Mouse (Mus musculus): Measurements from ENCODE around the gene Col6a4. TPM values are rescaled to one million over a fixed set of nuclear protein-coding genes. Genes with fewer than 3 reads are reported as not detected.

Gene Col6a4
- polyA plus RNA-seq, 1 experiment from 2014 or later = 1.2 TPM

- ATAC-seq (ENCODE audit: low FRiP score) = no peak
- Histone ChIP-seq H3K36me3 (no peaks in the 10 kb centered on the region), H3K27me3 (replicated peaks) (0 out of 2 replicates have a peak, but pooled peaks cover 9% of the 10 kb centered on the region), H3K4me1 (0 out of 2 replicates have a peak, but pooled peaks cover 4% of the 10 kb centered on the region), H3K4me3 (replicated peaks) (no peak overlapping the region), H3K4me2 (no peak overlapping the region), H3K9me3 (replicated peaks) (no peaks in the 10 kb centered on the region), H3K27ac (replicated peaks) (peak overlapping the region; percentile 39; the same call in 1 of the 2 replicates), H3K9ac (replicated peaks) (no peak overlapping the region)
- WGBS = 30% methylated on average over 10 of the region's 10 CpGs
Observed at GRCm38 (mm10) chr9:106112770-106113423, 16.3 kb upstream of the Col6a4 start.

DNA sequence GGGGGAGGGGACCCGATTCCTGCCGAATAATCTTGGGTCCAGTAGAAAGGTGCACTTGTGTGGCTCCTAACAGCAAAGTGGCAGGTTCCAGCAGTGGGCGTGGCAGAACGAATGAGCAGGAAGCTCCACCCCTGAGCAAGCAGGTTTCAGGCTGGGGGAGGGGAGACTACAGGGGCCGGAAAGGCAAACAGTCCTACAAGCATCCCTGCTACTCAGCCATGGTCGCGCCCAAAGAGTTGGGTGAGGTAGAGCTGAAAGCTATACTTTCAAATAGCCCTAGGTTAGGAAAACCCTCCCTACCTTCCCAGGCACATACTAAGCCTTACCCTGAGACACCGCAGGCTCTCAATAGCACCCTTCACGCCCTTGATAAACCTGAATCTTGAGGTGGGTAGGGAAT lies 9.7 kb upstream of the Col6a4 start:
- H3K27ac ChIP-seq (replicated peaks) = no peak overlapping the region
- H3K4me1 ChIP-seq = no peaks in the 10 kb centered on the region
- 89% methylated on average over 9 of the region's 9 CpGs for WGBS
- no peak for ATAC-seq (ENCODE audit: low FRiP score)
- H3K4me2 ChIP-seq = no peak overlapping the region
- no peak overlapping the region for H3K9ac ChIP-seq (replicated peaks)
- H3K27me3 ChIP-seq (replicated peaks) = no peaks in the 10 kb centered on the region
- no peaks in the 10 kb centered on the region for H3K9me3 ChIP-seq (replicated peaks)
- no peak overlapping the region for H3K4me3 ChIP-seq (replicated peaks)
- H3K36me3 ChIP-seq = no peaks in the 10 kb centered on the region

- Histone ChIP-seq H3K9ac (replicated peaks) (no peak overlapping the region), H3K36me3 (no peaks in the 10 kb centered on the region), H3K4me3 (replicated peaks) (no peak overlapping the region), H3K4me2 (no peak overlapping the region), H3K9me3 (replicated peaks) (no peaks in the 10 kb centered on the region), H3K4me1 (no peaks in the 10 kb centered on the region), H3K27ac (replicated peaks) (no peak overlapping the region), H3K27me3 (replicated peaks) (no peaks in the 10 kb centered on the region)
- WGBS = 48% methylated on average over 7 of the region's 7 CpGs
- no peak for ATAC-seq (ENCODE audit: low FRiP score)
Observed at GRCm38 (mm10) chr9:106104401-106104800, 7.8 kb upstream of the Col6a4 start.

DNA sequence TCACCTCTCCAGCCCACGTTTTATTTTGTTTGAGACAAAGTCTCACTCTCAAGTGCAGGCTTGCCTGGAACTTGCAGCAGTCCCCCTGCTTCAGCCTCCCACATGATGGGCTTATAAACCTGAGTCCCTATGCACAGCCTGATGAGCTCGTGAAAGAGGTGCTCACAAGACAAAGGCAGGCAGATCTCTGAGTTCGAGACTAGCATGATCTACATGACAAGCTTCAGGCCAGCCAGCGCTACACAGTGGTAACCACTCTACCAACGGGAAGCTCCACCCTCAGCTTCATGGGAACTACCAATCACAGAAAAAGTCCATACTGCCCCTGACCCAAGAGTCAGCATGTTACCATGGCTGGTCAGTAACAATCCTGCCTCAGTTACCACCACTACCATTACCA lies 4.6 kb upstream of the Col6a4 start:
- Histone ChIP-seq H3K4me2 (no peak overlapping the region), H3K36me3 (no peaks in the 10 kb centered on the region), H3K27ac (replicated peaks) (no peak overlapping the region), H3K4me1 (no peaks in the 10 kb centered on the region), H3K27me3 (replicated peaks) (no peaks in the 10 kb centered on the region), H3K4me3 (replicated peaks) (no peak overlapping the region), H3K9ac (replicated peaks) (no peak overlapping the region), H3K9me3 (replicated peaks) (no peaks in the 10 kb centered on the region)
- no peak for ATAC-seq (ENCODE audit: low FRiP score)
- 73% methylated on average over 5 of the region's 5 CpGs for WGBS

DNA sequence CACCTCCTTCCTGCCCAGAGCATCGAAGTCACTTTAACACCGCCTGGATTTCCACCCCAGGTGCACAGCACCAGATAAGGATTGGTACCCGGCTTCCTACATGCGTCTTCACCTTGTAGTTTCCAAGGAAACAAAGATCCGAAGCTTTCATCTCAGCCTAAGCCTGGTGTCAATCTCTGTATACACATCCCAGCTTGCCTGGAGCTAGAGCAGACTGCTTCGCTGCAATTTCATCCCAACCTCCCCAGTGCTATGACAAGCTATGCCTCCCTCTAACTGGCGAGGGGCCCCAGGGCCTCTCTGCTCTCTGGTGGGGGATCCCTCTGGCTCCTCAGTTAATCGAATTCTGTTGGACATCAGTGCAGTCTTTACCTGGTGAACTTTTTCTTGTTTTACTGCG lies 3.7 kb upstream of the Col6a4 start:
- 81% methylated on average over 9 of the region's 9 CpGs for WGBS
- H3K9ac ChIP-seq (replicated peaks) = no peak overlapping the region
- H3K4me2 ChIP-seq = no peak overlapping the region
- H3K36me3 ChIP-seq = no peaks in the 10 kb centered on the region
- no peaks in the 10 kb centered on the region for H3K4me1 ChIP-seq
- H3K9me3 ChIP-seq (replicated peaks) = no peaks in the 10 kb centered on the region
- no peaks in the 10 kb centered on the region for H3K27me3 ChIP-seq (replicated peaks)
- H3K4me3 ChIP-seq (replicated peaks) = no peak overlapping the region
- H3K27ac ChIP-seq (replicated peaks) = no peak overlapping the region
- ATAC-seq (ENCODE audit: low FRiP score) = no peak

DNA sequence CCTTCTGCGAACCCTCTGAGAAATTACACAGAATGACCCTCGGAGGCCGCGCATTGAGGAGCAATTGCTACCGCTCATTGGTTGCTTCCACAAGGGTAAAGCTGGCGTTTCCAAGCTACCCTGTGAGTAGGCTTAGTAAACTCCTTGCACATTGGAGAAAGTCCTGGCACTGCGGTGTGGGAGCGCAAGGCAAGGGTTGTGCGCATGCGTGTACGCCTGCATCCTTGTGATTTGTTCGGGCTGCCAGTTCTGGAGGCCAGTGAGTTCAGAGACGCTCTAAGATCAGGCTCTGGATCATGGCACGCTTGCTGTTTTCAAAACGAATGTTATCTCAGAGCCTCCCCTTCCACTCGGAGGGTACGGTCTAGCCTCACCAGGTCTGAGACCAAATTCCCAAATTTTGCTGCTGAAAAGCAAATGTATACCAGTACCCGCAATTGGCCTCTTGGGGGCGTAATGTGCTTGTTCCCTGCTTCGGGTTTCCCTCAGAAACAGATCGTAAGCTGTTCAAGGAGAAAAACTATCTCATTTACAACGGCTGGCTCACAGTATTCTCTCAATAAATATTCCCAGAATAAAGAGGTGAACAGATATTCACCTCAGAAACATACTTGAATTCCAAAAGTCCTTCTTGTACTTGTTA lies 2.9 kb upstream of the Col6a4 start:
- no peak overlapping the region for H3K27ac ChIP-seq (replicated peaks)
- 81% methylated on average over 22 of the region's 22 CpGs for WGBS
- no peaks in the 10 kb centered on the region for H3K9me3 ChIP-seq (replicated peaks)
- ATAC-seq (ENCODE audit: low FRiP score) = no peak
- no peaks in the 10 kb centered on the region for H3K27me3 ChIP-seq (replicated peaks)
- 0 out of 2 replicates have a peak overlapping the region, but pooled peaks have one; percentile 3 for H3K4me3 ChIP-seq (replicated peaks)
- H3K4me1 ChIP-seq = no peaks in the 10 kb centered on the region
- no peaks in the 10 kb centered on the region for H3K36me3 ChIP-seq
- no peak overlapping the region for H3K9ac ChIP-seq (replicated peaks)
- peak overlapping the region; percentile 29 for H3K4me2 ChIP-seq

GRCm38 (mm10) chr9:106081528-106081927 lies 15.1 kb downstream of the Col6a4 start:
- H3K27ac ChIP-seq (replicated peaks) = no peak overlapping the region
- WGBS = 95% methylated on average over 5 of the region's 5 CpGs
- no peaks in the 10 kb centered on the region for H3K27me3 ChIP-seq (replicated peaks)
- H3K36me3 ChIP-seq = no peaks in the 10 kb centered on the region
- no peak overlapping the region for H3K4me2 ChIP-seq
- no peaks in the 10 kb centered on the region for H3K4me1 ChIP-seq
- no peaks in the 10 kb centered on the region for H3K9me3 ChIP-seq (replicated peaks)
- H3K9ac ChIP-seq (replicated peaks) = no peak overlapping the region
- H3K4me3 ChIP-seq (replicated peaks) = no peak overlapping the region
- no peak for ATAC-seq (ENCODE audit: low FRiP score)

DNA sequence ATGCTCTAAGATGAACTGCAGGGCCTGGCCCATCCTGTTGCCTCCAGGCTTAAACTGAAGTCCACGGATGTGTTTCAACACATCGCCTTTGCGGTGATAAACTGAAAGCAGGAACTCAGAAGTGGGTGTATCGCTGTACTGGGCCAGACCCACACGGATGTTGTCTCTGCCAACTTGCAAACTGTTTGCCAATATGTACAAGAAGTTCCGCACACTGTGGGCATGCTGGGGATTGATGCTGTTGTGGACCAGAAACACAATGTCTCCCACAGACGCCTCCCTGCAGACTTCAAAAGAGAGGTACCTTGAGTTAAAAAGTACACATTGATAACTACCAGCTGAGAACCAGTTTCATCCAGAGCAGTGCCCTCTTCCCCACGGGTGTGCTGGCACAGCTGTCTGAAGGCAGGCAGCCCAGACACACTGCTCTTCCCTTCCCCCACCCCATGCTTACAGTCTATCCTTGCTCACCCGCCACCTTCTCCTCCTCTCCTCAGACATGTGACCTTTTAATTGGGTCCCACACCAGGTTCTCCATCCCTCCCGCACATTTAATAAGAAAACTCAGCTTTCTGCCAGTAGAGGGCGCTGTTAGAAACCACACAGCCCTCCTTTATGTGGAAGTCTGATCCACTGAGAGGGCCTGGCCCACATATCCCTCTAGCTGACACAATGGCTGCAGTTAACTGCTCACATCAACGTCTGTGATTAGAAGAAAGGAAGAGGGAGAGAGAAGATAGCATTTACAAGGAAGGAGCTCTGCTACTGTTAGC lies 16.1 kb downstream of the Col6a4 start:
- Histone ChIP-seq H3K9ac (replicated peaks) (no peak overlapping the region), H3K36me3 (no peaks in the 10 kb centered on the region), H3K27me3 (replicated peaks) (no peaks in the 10 kb centered on the region), H3K4me3 (replicated peaks) (no peak overlapping the region), H3K9me3 (replicated peaks) (no peaks in the 10 kb centered on the region), H3K4me1 (no peaks in the 10 kb centered on the region), H3K4me2 (no peak overlapping the region), H3K27ac (replicated peaks) (no peak overlapping the region)
- 56% methylated on average over 12 of the region's 12 CpGs for WGBS
- no peak for ATAC-seq (ENCODE audit: low FRiP score)

- Histone ChIP-seq H3K4me3 (replicated peaks) (no peak overlapping the region), H3K27me3 (replicated peaks) (no peaks in the 10 kb centered on the region), H3K4me2 (no peak overlapping the region), H3K4me1 (no peaks in the 10 kb centered on the region), H3K9ac (replicated peaks) (no peak overlapping the region), H3K36me3 (no peaks in the 10 kb centered on the region), H3K27ac (replicated peaks) (no peak overlapping the region), H3K9me3 (replicated peaks) (no peaks in the 10 kb centered on the region)
- 80% methylated on average over 3 of the region's 3 CpGs for WGBS
- ATAC-seq (ENCODE audit: low FRiP score) = no peak
Observed at GRCm38 (mm10) chr9:106077953-106078352, 18.6 kb downstream of the Col6a4 start.

DNA sequence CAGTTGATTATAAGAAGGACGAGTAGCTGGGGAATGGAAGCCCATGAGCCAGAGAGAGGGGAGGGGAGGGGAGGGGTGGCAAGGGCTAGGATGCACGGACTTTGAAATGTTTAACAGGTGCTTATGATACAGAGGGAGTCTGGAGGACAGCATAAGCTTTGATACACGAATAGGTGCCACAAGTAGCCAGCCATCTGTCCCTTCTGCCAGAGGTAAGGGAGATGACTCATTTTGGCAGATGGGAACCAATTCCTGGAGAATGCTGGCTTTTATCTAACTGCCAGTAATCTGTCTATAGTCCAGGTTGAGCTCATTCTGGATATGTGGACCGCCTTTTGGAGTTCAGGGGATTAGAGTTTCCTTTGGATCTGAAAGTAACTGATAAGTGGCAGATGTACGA lies 20.3 kb downstream of the Col6a4 start:
- H3K4me1 ChIP-seq = no peaks in the 10 kb centered on the region
- H3K9me3 ChIP-seq (replicated peaks) = no peaks in the 10 kb centered on the region
- H3K27ac ChIP-seq (replicated peaks) = no peak overlapping the region
- no peaks in the 10 kb centered on the region for H3K36me3 ChIP-seq
- ATAC-seq (ENCODE audit: low FRiP score) = no peak
- no peaks in the 10 kb centered on the region for H3K27me3 ChIP-seq (replicated peaks)
- no peak overlapping the region for H3K9ac ChIP-seq (replicated peaks)
- 79% methylated on average over 5 of the region's 5 CpGs for WGBS
- no peak overlapping the region for H3K4me3 ChIP-seq (replicated peaks)
- H3K4me2 ChIP-seq = no peak overlapping the region

- H3K36me3 ChIP-seq = no peaks in the 10 kb centered on the region
- no peak overlapping the region for H3K4me3 ChIP-seq (replicated peaks)
- H3K4me2 ChIP-seq = no peak overlapping the region
- no peaks in the 10 kb centered on the region for H3K9me3 ChIP-seq (replicated peaks)
- no peak overlapping the region for H3K27ac ChIP-seq (replicated peaks)
- no peak overlapping the region for H3K9ac ChIP-seq (replicated peaks)
- no peak for ATAC-seq (ENCODE audit: low FRiP score)
- 79% methylated on average over 4 of the region's 4 CpGs for WGBS
- H3K4me1 ChIP-seq = no peaks in the 10 kb centered on the region
- H3K27me3 ChIP-seq (replicated peaks) = no peaks in the 10 kb centered on the region
Observed at GRCm38 (mm10) chr9:106073956-106074355, 22.6 kb downstream of the Col6a4 start.

DNA sequence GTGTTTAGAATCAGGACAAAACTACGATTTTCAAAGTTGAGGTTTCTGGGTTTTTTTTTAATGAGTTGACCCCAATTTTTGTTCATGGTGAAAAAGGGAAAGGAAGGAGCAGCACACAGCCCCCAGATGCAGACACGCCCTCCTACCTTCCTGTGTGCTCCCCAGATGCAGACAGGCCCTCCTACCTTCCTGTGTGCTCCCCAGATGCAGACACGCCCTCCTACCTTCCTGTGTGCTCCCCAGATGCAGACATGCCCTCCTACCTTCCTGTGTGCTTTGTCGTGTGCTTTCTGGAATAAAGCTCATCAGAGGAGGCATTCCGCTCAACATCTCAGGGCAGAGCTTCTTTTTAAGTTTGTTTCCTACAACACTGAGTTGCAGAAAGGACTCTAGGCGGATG lies 24.9 kb downstream of the Col6a4 start:
- Histone ChIP-seq H3K9ac (replicated peaks) (no peak overlapping the region), H3K27ac (replicated peaks) (no peak overlapping the region), H3K4me2 (no peak overlapping the region), H3K4me1 (no peaks in the 10 kb centered on the region), H3K4me3 (replicated peaks) (no peak overlapping the region), H3K36me3 (no peaks in the 10 kb centered on the region), H3K27me3 (replicated peaks) (no peaks in the 10 kb centered on the region), H3K9me3 (replicated peaks) (no peaks in the 10 kb centered on the region)
- 78% methylated on average over 6 of the region's 6 CpGs for WGBS
- ATAC-seq (ENCODE audit: low FRiP score) = no peak
